Mouse (Mus musculus): ENCODE measurements around the gene Atf5.

The Atf5 gene

DNA sequence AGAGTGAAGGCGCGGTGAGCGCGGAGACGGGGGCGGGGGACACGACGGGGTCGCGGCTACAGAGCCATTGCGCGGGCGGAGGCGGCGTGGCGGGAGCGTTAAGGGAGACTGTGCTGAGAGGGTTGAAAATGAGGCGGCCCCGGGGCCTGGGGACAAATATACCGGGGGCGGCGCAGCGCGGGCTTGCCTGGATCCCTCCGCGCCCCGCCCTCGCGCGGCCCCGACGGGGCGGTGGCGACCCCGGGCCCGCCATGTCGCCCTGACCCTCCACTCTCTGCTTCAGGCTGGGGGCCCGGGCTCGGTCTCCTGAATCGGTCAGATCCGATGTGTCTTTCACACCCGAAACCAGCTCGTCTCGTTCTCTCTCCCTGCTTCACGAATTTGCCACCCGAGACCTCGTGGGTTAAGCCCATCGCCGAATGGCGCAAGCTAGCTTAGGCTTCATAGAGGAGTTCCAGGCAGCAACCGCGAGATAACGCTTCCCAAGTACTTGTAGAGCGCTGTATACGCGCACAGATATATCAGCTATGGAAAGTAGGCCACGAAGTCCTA, at the start of gene Atf5:
Atf5 (minus strand) TSS at position 189 of the 552 bp plus-strand sequence.
- DNase-seq, result no peak

DNA sequence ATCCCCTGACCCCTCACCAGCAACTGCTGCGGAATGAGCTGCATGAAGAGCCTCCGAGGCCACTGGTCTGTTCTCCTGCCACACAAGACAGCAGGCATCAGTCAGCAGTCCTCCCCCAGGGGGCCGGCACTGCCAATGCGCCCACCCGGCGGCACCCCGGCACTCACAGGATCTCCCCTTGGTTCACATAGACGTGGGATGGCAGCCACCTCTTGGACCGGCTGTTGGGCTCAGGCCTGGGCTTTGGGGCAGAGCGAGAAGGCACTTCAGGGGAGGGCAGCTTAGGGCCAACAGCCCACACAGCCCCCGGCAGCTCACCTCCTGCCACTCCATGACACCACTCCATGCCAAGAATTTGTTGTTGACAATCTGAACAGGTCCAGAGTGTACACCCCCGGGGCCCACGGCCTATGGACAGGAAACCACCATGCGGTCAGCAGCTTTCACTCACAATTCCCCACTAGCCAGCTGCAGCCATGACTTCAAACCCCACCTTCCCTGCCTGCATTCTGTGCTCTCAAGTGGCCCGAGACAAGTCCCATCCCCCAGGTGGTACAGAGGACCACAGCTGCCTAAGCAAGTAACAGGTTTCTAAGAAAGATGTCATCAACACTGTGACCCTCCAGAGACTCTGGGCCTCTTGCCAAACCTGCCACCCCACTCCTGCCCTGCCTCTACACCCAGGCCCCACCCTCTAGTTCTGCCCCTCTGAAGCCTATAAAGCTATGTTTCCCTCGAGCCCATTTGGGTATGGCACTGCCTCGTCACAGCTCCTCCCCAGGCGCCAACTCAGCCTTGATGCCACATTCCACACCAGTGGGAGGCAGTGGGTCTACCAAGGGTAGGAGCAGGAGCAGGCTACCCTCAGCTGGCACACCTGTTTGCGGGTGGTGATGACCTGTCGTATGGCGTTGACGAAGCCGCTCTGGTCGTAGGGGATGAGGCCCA, 48.4 kb upstream of the Atf5 start:
- DNase-seq, result no peak

DNA sequence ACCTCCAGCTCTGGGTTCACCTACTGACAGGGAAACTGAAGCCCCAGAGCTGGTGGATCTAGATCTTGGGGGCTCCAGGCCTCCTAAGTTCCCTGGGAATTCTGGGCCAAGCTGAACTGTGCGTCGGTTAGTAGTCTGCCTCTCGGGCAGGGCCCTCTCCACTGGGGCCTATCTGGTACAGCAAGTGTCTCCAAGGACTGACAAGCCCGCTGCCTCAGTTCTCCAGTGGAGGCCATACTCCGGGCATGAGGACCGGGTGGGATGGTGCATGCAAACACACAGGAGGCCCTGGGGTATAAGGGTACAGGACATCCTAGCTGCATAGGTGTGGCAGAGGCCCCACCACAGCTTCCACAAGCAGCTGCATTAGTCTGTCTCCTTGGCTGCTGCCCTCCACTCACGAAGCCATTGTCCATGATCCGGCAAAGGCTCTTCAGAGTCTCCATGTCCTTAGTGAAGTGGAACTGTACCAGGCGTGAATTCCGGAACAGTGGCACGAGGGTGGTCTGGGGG, 47.6 kb upstream of the Atf5 start:
- DNase-seq, result no peak

DNA sequence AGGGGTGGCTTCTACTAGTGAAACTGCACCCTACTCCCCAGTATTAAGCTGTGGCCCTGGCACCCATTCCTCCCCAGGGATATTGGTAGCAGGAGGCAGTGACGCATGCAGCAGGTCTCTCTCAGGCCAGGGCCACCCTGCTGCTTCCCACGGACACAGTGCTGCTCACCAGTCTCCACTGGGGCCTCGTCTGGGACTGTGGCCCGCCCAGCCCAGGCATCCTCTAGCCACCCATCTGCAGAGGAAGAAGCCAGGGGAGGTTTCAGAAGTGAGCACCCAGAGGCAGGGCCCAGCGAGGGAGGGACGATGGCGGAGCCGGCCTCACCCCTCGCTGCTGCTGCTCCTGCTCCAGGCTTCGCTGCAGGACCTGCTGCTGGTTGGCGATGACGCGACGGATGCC, 46.8 kb upstream of the Atf5 start:
- no peak for DNase-seq

DNA sequence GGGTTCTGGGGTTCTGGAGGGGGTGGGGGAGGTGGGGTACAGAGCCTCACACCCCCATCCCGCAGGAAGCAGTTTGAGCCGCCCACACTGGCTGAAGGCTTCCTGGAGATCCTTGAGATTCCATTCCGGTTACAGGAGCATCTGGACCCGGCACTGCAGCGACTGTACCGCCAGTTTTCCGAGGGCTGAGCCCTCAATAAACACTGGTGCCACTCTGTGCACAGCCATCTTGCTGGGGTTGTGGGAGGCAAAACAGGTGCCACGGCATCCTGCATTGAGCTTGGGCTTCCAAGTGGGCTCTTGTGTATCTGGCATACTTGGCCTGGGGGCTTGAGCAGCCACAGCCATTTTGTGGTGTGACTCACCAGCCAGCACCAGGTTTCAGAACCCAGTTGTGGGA, 46.0 kb upstream of the Atf5 start:
- no peak for DNase-seq

DNA sequence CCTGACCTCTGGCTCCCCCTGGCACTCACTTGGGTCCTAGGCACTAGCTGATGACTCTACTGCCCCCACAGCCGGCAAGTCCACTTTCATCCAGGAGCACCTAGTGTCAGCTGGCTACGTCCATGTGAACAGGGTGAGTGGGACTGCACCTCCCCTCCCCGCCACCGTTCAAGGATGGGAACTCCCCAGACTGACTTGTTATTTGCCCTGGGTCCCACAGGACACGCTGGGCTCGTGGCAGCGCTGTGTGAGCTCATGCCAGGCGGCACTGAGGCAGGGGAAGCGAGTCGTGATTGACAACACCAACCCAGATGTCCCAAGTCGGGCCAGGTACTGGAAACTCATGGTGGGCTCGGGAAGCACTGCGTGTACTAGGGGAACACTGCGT, 45.0 kb upstream of the Atf5 start:
- no peak for DNase-seq

DNA sequence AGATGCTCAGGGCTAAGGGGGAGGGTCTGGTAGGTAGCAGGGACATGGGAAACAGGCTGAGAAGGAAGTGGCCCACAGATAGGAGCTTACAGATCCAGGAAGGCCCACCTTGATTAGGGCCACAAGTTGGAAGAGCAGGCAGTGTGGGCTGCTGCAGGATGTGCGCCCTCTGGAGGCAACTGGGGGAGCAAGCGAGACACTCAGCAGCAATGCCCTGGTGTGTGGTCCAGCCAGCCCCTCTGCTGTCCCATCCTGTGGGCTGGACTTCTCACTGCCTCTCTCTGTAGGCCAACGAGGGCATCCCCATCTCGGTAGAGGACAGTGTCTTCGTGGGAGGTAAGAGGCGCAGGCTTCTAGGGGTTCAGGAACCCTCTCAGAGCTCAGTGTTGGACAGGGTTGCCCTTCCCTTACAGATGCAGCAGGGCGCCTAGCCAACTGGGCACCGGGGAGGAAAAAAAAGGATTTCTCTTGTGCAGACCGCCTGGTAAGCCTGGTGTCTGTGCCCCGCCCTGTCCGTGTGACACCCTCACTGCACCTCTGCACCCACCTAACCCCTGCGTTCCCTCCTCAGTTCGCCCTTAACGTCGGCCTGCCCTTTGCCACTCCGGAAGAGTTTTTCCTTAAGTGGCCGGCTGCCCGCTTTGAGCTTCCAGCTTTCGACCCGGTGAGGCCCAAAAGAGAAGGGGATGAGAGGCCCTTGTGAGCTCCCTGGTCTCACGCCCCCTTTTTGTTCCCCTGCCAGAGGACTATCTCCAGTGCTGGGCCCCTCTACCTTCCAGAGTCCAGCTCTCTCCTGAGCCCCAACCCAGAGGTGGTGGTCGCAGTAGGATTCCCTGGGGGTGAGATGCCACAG, 44.3 kb upstream of the Atf5 start:
- peak; percentile 70 for DNase-seq

DNA sequence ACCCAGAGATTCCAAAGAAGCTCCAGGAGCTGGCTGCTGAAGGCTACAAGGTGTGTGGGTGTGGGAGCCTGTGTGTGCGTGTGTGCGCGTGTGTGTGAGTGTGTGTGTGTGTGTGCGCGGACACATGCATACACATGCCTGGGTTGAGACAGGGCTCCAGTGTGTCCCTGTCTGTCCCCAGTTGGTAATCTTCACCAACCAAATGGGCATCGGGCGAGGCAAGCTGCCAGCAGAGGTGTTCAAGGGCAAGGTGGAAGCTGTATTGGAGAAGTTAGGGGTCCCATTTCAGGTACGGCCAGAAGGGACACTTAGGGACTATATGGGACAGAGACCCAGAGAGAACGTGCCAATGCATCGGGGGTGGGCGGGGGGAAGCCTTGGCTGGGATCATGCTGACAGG, 43.4 kb upstream of the Atf5 start:
- no peak for DNase-seq

DNA sequence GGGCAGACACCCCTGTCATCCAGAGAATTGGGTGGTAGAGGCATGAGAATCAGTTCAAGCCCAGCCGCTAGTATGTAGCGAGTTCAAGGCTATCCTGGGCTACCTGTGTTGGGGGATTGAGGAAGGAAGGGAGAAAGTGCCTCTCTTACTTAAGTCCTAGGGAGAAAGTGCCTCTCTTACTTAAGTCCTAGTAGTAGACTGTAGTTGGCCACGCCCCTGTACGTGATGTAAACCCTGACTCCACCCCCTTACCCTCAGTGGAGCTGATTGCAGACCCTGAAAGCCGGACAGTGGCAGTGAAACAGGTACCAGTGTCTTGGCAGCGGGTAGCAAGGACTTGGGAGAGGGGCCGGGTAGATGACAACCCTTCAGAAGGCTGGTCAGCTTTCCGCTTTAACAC, 41.4 kb upstream of the Atf5 start:
- peak; percentile 62 for DNase-seq

DNA sequence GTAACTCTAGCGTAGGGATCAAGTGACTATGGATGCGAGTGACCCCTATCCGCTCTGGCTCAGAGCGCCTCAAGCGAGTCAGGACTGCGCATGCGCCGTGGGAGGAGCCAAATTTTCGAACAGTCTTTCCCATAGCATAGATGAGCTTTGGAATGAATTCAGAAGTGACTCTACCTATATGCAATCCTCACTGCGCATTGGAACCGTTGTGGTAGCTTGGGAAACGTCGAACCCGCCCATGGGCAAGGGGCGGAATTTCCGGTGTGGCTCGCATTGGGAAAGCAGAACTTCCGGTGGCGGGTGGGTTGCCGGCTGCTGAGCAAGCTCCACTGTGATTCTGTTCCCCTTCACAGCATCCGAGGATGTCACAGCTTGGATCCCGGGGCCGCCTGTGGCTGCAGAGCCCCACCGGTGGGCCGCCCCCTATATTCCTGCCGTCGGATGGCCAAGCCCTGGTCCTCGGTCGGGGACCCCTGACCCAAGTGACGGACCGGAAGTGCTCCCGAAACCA, 40.6 kb upstream of the Atf5 start, which contains the start of gene Pnkp:
Pnkp (plus strand) TSS at position 98 of the 511 bp plus-strand sequence.
- DNase-seq, result peak; percentile 88

DNA sequence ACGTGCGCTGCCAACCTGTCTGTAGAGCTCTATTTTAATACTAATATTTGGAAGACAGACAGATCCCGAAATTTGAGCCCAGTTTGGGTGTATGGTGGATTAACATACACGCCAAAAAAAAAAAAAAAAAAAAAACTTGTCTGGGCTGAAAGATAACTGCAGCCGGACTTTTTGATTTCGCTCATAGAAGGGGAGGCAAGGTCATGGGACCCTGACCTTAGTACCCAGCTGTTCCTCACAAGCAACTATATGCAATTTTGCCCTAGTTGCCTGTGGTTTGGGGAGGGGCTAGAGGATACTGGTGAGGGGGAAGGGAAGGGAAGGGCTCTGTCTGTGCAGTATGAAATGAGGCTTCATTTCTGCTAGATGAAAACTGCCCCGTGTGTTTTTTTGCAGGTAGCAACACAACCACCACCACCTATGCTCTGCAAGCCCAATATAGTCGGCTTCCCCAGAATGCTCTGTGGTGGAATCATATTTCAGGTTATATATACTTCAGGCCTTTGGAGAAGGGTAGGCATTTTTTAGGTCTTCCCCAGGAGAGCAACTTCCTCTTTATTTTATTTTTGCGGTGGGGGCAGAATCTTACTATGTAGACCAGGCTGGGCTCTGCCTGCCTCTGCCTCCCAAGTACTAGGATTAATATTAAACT, 39.9 kb upstream of the Atf5 start:
- peak; percentile 62 for DNase-seq

DNA sequence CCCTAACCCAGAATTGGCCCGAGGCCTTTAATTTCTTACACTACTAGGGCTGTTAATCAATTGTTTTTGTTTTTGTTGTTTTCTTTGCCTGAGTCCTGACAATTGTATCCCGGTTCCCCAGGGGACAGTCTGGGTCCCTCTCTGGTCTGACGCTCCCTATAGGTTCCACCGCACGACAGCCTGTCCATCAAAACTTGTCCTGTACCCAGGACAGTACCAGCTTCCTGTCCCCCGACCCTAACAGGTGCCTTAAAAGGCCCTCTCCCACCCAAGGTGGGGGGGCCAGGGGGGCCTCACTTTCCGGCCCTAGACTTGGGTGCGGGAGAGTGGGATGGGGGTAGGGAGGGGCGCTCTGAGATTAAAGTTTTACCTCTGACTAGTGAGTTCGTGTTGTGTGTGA, 38.6 kb upstream of the Atf5 start:
- peak; percentile 56 for DNase-seq

DNA sequence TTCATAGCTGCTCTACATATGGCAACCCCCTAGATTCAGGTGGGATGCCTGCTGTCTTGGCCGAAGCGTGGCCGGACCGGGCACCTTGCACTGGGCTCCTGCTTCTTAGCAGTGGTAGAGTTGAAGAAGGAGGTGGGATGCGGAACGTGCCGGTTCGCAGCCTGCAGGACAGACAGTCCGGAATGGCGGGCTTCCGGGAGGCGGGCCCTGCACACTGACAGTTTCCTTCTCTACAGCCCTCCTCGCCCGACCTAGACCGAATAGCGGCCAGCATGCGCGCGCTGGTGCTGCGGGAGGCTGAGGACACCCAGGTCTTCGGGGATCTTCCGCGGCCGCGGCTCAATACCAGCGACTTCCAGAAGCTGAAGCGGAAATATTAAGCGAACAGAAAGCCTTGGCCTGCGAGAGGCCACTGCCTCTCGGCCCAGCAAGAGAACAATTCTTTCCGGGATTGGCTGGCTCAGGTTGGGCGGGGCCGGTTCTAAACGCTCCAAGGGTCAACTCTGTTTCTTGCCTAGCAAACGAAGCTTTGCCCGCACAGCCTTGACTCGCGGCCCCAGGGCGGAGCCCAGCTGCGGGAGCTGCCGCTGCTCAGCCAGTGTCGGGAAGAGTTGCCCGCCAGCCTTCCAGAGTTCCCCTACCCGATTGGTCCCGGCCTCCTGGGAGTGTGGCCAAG, 38.0 kb upstream of the Atf5 start:
- peak; percentile 85 for DNase-seq

DNA sequence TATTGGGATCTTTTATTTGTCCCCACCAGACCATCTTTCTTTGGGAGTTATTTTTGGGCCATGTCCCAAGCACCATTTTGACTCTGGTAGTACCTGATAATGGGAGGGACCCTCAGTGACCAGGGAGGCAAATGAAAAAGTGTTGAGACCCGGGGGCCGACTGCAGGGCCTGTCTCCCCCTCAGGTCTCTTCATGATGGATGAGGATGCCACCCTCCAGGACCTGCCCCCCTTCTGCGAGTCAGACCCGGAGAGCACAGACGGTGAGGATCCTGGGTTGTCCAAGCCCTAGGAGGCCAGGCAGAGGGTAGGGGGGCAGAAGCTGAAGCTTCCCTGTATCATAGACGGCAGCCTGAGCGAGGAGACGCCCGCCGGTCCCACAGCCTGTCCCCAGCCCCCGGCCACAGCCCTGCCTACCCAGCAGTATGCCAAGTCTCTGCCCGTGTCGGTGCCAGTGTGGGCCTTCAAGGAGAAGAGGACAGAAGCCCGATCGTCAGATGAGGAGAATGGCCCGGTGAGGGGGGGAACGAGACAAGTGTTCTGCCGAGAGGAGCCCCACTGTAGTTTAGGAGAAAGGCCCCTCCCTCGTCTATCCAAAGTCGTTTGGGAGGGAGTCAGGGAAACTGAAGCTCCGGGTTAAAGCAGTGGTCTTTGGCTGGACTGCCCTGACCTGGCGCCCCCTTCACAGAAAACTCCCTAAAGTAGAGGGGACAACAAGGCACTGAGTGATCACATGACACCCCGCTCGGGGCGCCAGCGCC, 37.3 kb upstream of the Atf5 start:
- DNase-seq, result peak; percentile 40

DNA sequence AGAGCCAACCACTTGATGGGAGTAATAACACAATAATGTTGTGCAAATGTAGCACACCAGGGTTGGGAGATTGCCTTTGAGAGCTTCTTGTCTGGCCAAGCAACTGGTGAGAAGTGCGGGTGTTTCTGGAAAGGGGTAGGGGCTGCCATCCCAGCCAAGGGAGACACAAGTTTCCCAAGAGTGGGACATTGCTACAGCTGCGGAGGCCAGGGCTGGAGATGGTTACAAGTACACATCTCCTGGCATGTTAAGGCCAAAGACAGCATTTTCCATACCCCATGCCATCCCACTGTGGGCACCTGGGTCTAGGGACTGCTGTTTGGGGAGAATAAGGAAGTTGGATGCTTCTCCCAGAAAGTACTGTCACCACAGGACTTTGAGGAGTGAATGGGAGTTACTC, 36.6 kb upstream of the Atf5 start:
- no peak for DNase-seq

DNA sequence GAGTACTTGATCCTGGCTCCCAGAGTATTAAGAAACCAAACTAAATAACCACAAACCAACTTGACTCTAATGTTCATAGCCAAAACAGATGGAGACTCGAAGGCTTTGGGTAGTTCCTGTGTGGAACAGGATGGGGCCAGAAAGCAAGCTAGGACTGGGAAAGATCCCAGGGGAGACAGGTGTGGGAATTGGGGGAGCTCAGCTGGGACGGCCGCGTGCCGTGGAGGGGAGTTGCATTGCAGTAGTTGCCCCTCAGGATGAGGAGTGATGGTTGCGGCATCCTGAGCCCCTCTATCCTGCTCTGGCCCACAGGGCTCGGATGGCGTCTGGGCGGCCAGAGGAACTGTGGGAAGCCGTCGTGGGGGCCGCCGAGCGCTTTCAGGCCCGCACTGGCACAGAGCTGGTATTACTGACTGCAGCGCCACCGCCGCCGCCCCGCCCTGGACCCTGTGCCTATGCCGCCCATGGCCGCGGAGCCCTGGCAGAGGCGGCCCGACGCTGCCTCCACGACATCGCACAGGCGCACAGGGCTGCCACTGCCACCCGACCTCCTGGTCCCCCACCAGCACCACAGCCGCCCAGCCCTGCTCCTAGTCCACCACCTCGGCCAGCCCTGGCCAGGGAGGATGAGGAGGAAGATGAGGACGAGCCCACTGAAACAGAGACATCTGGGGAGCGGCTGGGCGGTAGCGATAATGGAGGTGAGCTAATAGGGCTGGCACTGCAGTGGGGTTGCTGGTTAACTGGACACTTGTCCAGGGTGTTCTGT, 36.0 kb upstream of the Atf5 start:
- no peak for DNase-seq

DNA sequence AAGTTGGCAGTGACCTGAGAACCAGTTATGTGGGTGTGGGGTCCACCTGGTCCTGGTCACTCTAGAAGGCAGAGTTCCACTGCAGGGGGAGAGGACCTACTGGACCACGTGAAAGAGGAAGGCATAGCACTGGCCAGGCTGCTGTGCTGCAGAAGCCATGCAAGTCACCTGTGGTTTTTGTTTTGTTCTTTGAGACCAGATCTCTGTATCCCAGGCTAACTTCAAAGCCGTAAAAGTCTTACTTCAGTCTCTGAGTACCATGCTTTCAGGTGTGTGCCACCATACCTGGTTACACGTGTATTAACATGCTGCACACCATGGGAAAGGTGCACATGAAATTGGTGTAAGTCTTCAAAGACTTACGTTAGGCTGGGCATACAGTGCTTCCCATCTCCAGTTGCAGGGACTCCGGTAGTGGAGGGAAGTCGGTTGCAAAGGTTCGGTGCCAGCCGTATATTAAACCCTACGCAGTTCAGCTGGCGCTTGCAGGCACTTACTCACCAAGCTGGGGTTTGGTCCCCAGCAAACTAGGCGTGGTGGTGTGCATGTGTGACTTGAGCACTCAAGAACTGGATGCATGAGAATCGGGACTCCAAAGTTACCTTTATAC, 35.3 kb upstream of the Atf5 start:
- no peak for DNase-seq

DNA sequence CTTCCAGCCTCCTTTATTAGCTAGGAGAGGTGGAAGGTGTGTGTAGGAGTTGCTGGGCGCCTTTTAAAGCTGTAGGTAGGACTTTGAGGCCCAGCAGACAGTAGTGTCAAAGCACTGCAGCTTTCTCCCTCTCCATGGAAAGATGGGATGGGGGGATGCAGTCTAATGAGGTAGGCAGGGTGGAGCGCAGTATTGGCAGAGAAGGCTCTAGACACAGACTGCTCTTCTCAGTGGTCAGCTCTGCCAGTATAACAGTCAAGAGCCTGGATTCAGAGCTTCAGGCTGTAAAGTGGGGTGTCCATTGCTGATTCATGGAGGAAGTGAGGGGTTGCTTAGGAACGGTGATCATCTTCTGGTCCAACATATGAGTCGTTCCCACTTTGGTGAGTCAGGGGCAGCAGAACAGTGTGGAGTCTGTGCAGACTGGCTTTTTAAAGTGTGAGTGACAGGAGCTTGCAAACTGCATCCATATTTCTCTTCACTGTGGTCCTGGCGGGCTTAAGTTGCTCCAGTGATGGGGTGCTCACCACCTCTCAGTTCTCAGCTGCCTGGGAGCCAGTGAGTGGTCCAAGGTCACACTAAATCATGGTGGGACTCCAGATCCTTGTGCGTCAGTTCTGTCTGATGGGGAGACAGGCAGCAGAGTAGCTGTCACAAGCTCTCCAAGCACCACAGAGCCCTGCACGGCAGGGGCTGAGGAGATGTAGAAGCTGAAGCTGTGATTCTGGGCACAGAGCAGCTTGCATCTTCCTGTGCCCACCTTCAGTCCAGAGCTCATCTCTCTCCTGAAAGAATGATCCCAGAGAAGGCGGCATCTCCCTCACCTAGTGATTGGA, 34.5 kb upstream of the Atf5 start:
- no peak for DNase-seq

DNA sequence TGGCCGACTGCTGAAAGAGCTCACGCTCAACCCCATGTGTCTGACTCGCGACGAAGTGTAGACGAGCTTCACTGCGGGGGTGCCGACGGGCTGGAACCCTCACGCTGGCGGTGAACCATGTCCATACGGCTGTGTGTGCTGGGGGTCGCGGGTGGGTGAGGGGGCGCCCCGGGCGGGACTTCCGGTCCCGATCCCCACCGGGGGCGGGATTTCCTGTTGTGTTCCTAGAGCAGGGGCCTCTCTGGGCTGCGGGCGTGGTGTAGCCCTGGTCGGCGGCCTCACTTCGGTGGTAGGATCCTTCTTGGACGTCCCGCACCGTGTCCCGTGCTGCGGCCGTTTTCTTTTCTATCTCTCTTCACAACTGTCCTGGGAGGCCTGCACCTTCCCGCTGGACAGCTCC, 33.7 kb upstream of the Atf5 start:
- DNase-seq, result peak; percentile 85
